Mouse (Mus musculus) kidney, postnatal 10 days (tissue): ENCODE measurements around the gene Setd7.
"Not testable (repeated sequence)": the region's sequence is repeated elsewhere in the genome, so short reads cannot be mapped to it uniquely, and the experiment has no call there.

ENCODE experiments used
- DNase-seq: peaks from one replicate; pipeline ENCODE4 v3.0.0; 2021; ENCODE audit warnings: mixed read lengths

The Setd7 gene

GRCm38 (mm10) chr3:51560511-51561108 is at the start of gene Setd7:
Setd7 (minus strand) TSS chr3:51560879.
- peak; percentile 89 for DNase-seq

GRCm38 (mm10) chr3:51604489-51604888 is 43.8 kb upstream of the Setd7 start:
- DNase-seq = no peak

GRCm38 (mm10) chr3:51603705-51604291 is 43.1 kb upstream of the Setd7 start:
- peak; percentile 40 for DNase-seq

- no peak for DNase-seq
These were observed 40.8 kb upstream of the Setd7 start for GRCm38 (mm10) chr3:51601461-51601860.

GRCm38 (mm10) chr3:51600728-51601127 is 40.0 kb upstream of the Setd7 start:
- no peak for DNase-seq

- DNase-seq = no peak
These were observed 38.5 kb upstream of the Setd7 start for GRCm38 (mm10) chr3:51599057-51599630.

GRCm38 (mm10) chr3:51596538-51596937 is 35.9 kb upstream of the Setd7 start:
- DNase-seq = no peak

- no peak for DNase-seq
These were observed 32.8 kb upstream of the Setd7 start for GRCm38 (mm10) chr3:51593506-51593905.

GRCm38 (mm10) chr3:51591591-51591990 is 30.9 kb upstream of the Setd7 start:
- DNase-seq = no peak

- DNase-seq = no peak
These were observed 29.7 kb upstream of the Setd7 start for GRCm38 (mm10) chr3:51590207-51590892.

GRCm38 (mm10) chr3:51587697-51588262 is 27.1 kb upstream of the Setd7 start:
- no peak for DNase-seq

GRCm38 (mm10) chr3:51583574-51584391 is 23.1 kb upstream of the Setd7 start:
- DNase-seq = peak; percentile 91

GRCm38 (mm10) chr3:51579243-51579642 is 18.6 kb upstream of the Setd7 start:
- not testable (repeated sequence) for DNase-seq

- peak; percentile 58 for DNase-seq
These were observed 17.4 kb upstream of the Setd7 start for GRCm38 (mm10) chr3:51577816-51578749.

GRCm38 (mm10) chr3:51577359-51577758 is 16.7 kb upstream of the Setd7 start:
- no peak for DNase-seq

GRCm38 (mm10) chr3:51573915-51574314 is 13.2 kb upstream of the Setd7 start:
- DNase-seq = no peak

- DNase-seq = no peak
These were observed 9.5 kb upstream of the Setd7 start for GRCm38 (mm10) chr3:51570200-51570599.

- no peak for DNase-seq
These were observed 1.3 kb upstream of the Setd7 start for GRCm38 (mm10) chr3:51561993-51562385.

- peak; percentile 79 for DNase-seq
These were observed 672 bp upstream of the Setd7 start for GRCm38 (mm10) chr3:51561109-51561992.
